11 mouse cellular contexts compared by ENCODE assay signal in genomic region chr6:53583234-53583875, GRCm38 (mm10).
DNase-seq lines count a peak whose midpoint lies in the region; ATAC-seq lines count a peak whose summit lies in the region.
"Had no signal": no experiment of that assay in that cellular context is flagged by ENCODE, and none has a peak within 500 bp of the region (broad histone marks: within the 10 kb centered on the region; RNA-seq: fewer than 3 reads in every experiment).

No protein-coding gene starts in this region.

- no peaks in the 10 kb centered on the region for H3K36me3 ChIP-seq in midbrain, embryonic 16.5 days (ENCODE audit: control insufficient read depth, insufficient read depth, low read length)

- H3K9me3 ChIP-seq in midbrain, embryonic 16.5 days (replicated peaks; ENCODE audit: control insufficient read depth, low read length, poor library complexity, severe bottlenecking), result no peaks in the 10 kb centered on the region

- ATAC-seq in midbrain, embryonic 16.5 days, result no peak
- ATAC-seq in megakaryocyte, adult 5-6 weeks (ENCODE audit: poor library complexity, severe bottlenecking), result no peak

- peak overlapping the region; percentile 21 for H3K4me2 ChIP-seq in midbrain, embryonic 16.5 days (ENCODE audit: low read length)

- H3K9ac ChIP-seq in midbrain, embryonic 16.5 days (ENCODE audit: low read depth, low read length), result no peak overlapping the region
- H3K9ac ChIP-seq: liver, embryonic 14.5 days had no signal

- no peaks in the 10 kb centered on the region for H3K27me3 ChIP-seq in midbrain, embryonic 16.5 days (ENCODE audit: control insufficient read depth, insufficient read depth, low read depth, low read length)

- H3K4me3 ChIP-seq in midbrain, embryonic 16.5 days (ENCODE audit: low read depth, low read length), result no peak overlapping the region

- 41% methylated on average over 19 of the region's 19 CpGs for WGBS in midbrain, embryonic 16.5 days

- peaks cover 13% of the 10 kb centered on the region for H3K4me1 ChIP-seq in midbrain, embryonic 16.5 days (ENCODE audit: control insufficient read depth, insufficient read depth, low read length)

- peak; percentile 24 for DNase-seq in retina, postnatal 1 day
- DNase-seq in retina, embryonic 14.5 days (ENCODE audit: low spot score), result no peak
- peak; percentile 21 to 43 for DNase-seq in frontal cortex, postnatal 36 days (ENCODE audit: low spot score in 2 of 2)
- no peak for DNase-seq in spleen, postnatal 36 days (ENCODE audit: low spot score in 2 of 2)
- no peak for DNase-seq in cerebellum, adult 18-20 months
- DNase-seq: heart, postnatal 4 days; kidney, postnatal 25 days; thymus, postnatal 14 days had no signal

- 0 out of 2 replicates have a peak overlapping the region, but pooled peaks have one; percentile 10 for H3K27ac ChIP-seq in midbrain, embryonic 16.5 days (ENCODE audit: low read length)
- H3K27ac ChIP-seq: liver, embryonic 14.5 days had no signal

Comparison
In these comparisons a context has a peak if more than half of its experiments do, and no peak if none do; other contexts are left out.
1. DNase-seq: peak in retina, postnatal 1 day (single experiment) and frontal cortex, postnatal 36 days (2 of 2); none in retina, embryonic 14.5 days (single experiment), spleen, postnatal 36 days (0 of 2) and cerebellum, adult 18-20 months (0 of 2).